Mouse (Mus musculus): ENCODE results near the gene Cecr2.
"Not testable (repeated sequence)": the region's sequence is repeated elsewhere in the genome, so short reads cannot be mapped to it uniquely, and the experiment has no call there.

The Cecr2 gene

DNA sequence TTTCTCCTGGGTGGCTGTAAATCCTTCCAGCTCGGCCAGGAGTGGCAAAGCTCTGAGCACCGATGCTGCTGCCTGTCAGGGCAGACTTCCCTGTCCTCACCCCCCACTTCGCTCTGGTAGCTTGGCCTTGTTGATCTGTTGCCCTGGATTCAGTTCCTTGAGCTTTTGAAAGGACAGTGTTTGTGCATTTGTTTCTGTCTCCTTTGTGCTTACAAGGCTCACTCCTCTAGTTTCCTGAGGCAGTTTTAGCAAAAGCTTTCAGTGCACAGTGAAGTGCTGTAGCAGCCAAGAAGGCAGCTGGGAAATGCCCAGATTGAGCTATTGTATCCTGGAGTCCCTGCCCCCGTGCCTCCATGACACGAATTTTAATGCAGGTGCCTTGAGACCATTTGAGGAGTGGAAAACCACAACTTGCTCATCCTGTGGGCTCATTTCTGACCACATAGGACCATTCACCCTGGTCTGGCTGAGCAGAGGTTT, 107.0 kb downstream of the Cecr2 start, which contains the start of gene Slc25a18:
Gene Slc25a18, plus strand, starts transcription at position 430 of the 480 bp plus-strand sequence.
- no peak for DNase-seq (ENCODE audit: low spot score)

DNA sequence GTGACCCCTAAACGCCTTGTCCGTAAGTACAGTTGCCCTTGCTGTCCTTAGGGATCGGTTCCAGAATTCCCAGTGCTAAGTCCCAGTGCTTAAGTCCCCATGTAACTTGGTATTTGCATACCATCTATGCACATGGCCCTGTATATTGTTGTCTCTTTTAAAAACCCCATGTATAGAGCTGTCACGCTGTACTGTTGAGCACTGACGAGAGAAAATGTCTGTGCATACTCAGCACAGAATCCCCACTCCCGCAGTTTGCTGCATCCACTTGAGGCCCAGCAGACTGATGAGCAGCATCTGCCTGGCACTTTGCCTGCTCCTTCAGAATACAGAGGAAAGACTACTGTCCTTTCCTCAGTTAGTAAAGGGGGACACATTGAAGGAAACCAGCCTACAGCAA, 107.6 kb downstream of the Cecr2 start:
- no peak for DNase-seq (ENCODE audit: low spot score)

DNA sequence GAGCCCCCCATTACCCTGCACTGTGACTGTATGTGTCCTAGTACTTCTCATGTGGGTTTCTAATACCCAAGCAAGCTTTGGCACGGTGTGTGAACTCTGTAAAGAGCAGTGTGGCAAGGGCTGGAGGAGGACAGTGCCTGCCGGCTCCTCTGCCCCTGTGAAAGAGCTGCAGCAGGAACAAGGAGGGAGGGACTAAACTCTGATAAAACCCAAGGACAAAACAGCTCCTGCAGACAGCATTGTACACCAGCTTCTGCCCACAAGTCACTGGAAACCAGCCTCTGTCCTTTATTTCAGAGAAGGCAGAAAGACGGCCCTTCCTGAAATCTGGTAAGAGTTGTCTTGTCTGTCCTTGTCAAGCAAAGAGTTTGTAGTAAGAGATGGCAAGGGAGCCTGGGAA, 110.1 kb downstream of the Cecr2 start:
- no peak for DNase-seq (ENCODE audit: low spot score)

DNA sequence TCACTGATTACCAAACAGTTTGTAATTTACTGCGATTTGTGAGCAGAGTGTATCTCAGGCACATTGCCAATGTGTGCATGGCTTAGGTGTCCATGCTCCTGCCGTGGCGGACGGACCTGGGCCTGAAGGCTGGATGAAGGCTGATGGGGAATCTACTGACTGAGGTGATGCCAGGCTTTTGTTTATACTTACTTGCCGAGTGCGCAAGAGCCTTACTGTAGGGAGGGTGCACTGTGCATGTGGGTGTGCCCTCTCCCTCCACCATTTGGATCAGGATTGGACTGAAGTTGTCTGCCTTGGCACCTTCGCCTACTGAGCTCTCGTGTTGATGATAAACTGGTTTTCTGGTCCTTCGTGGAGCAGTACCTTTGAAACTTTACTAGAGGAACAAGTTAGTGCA, 111.4 kb downstream of the Cecr2 start:
- DNase-seq (ENCODE audit: low spot score), result no peak

DNA sequence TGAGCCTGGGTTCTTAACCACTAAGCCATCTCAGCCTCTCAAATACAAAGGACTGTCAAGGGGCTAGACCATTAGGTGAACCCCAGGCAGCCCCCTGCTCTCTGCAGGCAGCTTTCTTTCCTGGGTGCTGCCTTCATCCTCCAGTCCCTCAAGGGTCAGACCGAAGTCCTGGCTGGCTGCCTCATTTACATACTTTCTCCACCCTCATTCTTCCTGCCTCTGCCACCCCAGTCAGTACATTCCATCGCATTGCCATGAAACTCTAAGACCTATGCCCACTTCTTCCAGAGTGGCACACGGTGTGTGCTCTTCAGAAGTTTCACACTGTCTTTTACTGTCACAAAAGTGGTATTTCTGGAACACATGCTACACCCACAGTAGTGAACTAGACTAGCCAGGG, 112.1 kb downstream of the Cecr2 start:
- no peak for DNase-seq (ENCODE audit: low spot score)

DNA sequence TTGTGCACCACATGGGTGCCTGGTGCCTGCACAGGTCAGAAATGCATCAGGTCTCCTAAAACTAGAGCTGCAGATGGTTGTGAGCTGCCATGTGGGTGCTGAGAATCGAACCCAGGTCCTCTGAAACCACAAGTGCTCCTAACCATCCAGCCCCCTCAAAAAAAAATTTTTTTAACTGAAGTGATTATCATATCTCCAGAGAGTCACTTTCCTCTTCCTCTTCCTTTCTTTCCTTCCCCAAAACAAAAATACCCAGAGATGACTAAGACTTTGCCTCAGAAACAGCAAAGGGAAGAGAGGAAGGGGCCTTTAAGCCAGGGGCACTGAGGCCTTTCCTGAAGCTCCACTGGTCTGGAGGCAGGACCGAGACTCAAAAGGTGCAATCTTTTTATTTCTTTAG, 116.8 kb downstream of the Cecr2 start:
- no peak for DNase-seq (ENCODE audit: low spot score)

DNA sequence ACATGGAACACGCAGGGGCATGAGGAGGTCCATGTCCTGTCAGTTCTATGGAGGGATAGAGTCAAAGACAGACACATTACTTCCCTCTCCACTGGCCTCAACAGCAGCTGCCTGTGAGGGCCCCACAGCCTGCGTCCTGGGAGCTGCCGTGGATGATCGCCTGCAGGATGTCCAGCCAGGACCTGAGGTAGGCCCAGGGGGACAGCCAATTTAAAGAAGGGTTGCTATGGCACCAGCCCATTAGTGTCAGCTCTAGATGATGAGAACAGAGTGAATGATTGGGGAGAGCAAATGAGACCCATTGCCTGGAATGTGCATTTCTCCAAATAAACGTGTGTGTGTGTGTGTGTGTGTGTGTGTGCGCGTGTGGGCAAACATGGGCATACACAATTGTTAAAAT, 118.2 kb downstream of the Cecr2 start:
- no peak for DNase-seq (ENCODE audit: low spot score)

DNA sequence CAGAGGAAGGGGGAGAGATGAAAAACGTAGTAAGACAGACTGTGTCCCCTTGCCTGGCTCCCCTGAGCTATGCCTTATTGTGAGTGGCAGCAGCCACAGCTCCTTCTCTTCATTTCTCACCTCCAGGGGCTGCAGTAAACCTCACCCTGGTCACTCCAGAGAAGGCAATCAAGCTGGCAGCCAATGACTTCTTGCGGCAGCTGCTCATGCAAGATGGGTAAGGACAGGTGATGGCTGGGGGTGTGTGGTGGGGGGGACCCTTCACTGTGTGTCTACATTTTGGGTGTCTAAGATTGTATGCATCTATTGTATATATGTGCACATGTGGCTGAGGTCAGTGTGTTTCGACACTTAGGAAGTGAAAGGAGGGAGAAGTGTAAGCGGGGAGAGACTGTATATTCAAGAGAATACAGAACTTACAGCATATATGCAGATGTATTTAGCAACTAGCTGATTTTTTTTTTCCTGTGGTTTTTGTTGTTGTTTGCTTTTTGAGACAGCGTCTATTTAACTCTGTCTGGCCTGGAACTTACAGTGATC, 122.0 kb downstream of the Cecr2 start:
- no peak for DNase-seq (ENCODE audit: low spot score)

DNA sequence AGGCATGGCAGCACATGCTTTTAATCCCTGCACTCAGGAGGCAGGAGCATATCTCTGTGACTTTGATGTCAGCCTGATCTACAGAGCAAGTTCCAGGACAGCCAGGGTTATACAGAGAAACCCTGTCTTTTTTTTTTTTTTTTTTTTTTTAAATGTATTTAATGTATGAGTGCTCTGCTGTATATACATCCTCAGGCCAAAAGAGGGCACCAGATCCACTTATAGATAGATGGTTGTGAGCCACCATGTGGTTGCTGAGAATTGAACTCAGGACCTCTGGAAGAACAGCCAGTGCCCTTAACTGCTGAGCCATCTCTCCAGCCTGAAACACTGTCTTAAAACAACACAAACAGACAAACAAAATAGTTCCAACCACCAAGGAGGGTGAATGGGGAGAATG, 122.7 kb downstream of the Cecr2 start:
- no peak for DNase-seq (ENCODE audit: low spot score)

DNA sequence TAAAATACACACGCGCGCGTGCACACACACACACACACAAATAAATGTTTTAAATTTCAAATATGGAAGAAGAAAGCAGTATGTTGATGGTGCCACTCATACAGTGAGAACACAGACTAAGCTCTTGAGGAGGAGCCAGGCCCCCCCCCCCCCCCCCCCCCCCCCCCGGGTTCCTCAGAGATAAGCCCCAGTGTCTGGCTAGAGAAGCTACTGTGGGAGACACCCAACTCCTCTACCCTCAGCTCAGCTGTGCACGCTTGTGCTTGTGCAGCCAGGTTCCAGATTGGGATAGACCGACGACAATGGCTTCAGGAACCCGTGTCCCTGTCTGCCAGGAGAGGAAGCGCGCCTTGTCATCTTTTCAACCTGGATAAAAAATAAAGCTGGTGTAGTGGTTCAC, 124.0 kb downstream of the Cecr2 start:
- DNase-seq (ENCODE audit: low spot score), result no peak

DNA sequence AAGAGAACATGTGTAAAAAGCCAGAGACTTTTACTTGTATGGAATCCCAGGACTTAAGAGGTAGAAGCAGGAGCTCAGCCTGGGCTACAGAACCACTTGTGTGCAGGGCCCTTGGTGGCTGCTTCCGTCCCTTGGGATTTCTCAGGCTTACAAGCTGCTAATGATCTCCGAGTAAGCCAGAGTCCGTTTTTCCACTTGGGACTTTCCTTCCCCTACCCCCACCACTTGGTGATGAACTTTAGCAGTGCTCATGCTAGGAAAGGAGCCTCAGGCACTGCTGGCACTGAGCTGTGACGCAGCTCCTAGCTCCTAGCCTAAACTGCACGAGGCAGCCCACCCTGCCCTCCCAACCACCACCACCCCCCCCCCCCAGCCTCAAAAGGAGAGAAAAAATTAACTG, 124.5 kb downstream of the Cecr2 start:
- DNase-seq (ENCODE audit: low spot score), result no peak

DNA sequence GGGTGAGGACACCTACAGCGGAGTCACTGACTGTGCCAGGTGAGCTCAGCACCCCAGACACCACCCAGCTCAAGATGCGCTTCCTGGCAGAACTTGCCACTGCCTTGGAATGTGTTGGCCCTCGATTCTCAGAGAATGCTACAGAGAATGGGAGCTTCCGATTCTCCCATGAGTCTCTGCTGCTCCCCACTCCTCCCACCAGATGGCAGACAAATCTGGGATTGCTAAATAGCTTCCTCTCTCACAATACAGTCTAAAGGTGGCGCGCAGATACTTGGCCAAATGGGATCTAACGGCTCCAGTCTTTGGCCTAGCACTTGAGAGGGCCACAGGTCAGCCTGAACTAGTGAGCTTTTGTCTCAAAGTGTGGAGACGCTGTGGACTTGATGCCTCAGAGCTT, 126.8 kb downstream of the Cecr2 start:
- DNase-seq (ENCODE audit: low spot score), result no peak

DNA sequence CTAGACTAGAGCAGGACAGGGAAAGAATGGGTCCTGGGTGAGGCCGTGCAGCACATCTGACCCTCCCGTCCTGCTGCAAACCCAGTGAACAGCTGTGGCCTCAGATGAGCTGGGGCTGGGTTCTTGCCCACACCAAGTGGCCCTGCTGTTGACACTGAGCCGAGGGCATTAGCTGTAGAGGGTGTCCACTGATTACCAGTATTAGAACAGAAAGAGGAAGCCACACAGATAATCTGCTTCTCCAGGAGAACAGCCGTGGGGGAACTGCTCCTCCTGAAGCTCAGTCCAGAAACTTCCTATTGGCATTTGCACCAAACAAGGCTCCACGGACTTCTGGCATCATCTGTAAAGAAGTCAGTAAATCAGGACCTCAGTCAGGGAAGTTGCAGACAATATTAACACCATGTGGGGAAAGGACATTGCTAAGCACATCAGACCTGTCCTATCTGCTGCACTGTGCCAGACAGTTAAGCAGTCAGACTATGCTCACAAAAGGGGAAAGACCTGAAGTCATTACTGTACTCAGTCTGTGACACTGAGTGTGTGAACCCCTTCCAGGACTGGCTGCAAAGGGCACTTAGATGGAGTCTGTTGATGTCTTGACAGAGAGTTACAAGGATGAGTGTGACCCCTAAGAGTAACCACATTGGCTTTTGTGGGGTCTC, 129.4 kb downstream of the Cecr2 start:
- DNase-seq (ENCODE audit: low spot score), result no peak

DNA sequence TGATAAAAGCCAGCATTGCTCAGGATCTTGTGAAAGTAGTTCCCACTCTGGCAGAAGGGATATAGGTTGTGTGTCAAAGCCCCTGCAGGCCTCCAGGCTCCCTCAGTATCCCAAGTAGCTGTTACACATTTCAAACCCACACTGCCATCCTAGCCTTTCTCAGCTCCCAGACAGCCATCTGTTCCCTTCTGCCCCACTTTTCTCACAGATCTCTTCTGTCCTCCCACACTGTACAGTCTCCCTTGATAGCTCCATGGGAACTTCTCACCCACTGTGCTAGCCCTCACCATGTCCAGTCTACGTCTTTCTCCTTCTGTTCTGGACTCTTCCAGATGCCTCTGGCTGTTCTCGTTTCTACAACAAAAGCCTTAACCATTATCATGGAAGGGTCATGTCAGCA, 129.9 kb downstream of the Cecr2 start:
- no peak for DNase-seq (ENCODE audit: low spot score)

DNA sequence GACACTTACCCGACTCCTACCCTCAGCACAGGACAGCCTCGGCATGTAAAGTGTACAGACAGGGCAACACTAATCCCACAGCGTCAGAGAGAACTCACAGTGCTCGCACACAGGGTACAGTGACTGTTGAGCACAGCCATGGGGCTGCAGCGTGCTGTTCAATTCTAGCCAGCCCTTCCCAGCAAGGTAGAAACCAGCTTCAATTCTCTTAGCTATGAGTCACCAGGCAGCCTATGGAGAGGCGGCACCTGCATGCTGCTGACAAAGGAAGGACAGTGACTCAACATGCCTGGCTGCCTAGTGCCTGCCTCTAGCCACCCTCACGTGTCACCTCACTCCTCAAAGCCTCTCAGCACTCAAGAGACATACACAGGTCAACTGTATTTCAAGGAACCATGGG, 131.8 kb downstream of the Cecr2 start:
- no peak for DNase-seq (ENCODE audit: low spot score)

DNA sequence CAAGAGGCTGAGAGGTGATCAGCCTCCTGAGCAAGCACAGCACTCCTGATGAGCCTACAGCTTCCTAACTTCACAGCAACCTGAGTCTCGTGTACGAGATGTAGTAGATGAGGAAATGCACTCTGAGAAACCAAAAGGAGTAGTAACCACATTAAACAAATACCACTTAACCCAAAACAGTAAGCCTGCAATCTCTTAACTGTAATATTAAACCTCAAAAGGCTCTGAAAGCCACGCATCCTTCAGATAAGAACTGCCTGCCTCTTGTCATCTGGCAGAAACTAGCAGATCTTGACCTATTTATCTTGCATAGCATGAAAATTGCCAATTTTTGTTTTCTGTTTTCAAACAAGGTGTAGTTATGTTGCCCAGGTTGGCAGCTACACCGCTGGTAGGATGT, 132.7 kb downstream of the Cecr2 start:
- no peak for DNase-seq (ENCODE audit: low spot score)

DNA sequence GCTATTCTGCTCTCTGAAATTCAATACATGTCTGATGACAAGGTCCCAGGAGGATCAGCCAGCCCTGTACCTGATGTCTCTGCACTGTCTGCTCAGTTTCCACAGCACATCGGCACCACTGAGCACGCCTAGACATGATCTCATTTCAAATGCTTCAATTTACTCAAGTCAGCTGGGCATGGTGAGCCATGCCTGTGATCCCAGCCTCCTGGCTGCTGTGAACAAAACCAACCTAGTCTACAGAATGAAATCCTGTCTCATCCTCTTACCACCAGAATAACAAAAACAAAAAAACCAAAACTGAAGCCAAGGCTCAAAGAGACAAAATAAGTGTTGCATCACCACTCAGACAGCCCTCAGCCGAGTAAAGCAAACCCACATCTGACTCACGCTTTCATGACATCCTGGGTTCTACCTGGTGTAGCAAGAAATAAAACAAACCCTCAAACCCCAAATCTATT, 133.4 kb downstream of the Cecr2 start:
- DNase-seq (ENCODE audit: low spot score), result no peak

DNA sequence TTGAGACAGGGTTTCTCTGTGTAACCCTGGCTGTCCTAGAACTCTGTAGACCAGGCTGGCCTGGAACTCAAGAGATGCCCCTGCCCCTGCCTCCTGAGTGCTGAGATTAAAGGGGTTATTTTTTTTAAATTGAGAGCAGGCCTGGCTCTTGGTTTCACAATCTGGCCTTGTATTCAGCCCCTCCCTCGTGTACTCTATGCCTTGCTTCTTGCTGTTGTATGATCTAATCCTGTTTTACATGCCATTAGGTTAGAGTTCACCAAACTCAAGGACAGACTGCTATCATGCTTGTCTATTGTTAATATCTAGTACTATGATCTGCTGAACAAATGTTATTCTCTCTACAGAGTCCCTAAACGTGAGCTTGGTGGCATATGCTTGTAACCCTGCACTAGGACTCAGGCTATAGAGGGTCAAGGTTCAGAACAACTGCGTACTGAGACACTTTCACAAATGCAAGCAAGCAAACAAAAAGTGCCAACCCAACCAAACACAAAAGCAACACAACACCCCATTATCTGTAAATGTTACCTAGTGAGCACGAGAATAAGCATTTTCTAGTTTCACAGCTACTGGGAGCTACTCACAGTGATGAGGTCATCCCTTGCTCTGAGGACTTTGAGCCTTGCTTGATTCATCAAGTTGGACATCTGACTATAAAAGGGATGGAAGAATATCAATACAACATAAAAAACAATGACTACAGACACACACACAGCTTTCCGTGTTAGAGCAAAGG, 141.0 kb downstream of the Cecr2 start:
- no peak for DNase-seq (ENCODE audit: low spot score)

DNA sequence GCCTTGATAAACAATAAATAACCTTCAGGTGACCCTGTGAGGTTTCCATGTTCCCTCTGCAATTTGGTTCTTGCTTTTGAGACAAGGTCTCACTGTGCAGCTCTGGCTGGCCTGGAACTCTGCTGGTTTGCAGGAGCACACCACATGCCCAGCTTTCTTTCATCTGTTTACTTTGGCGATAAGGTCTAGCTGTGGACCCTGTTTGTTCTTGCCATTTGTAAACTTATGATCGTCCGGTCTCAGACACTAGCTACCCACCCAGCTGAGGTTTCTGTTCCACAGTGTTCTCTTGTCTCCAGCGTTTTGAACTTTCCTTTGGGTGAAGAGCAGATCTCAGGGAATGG, 141.5 kb downstream of the Cecr2 start:
- DNase-seq (ENCODE audit: low spot score), result no peak

DNA sequence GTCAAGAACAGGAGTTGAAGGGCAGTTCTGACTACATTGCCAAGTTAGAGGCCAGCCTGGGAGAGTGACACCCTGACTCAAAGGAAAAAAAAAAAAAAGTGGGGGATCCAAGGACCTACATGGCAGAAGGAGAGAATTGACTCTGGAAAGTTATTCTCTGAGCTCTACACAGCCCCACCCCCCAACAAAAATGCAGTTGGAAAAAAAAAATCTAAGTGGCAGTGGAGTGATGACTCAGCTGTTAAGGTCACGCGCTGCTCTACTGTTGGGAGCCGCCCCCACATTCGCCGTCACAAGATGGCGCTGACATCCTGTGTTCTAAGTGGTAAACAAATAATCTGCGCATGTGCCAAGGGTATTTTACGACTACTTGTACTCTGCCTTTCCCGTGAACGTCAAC, 145.8 kb downstream of the Cecr2 start:
- DNase-seq (ENCODE audit: low spot score), result not testable (repeated sequence)

DNA sequence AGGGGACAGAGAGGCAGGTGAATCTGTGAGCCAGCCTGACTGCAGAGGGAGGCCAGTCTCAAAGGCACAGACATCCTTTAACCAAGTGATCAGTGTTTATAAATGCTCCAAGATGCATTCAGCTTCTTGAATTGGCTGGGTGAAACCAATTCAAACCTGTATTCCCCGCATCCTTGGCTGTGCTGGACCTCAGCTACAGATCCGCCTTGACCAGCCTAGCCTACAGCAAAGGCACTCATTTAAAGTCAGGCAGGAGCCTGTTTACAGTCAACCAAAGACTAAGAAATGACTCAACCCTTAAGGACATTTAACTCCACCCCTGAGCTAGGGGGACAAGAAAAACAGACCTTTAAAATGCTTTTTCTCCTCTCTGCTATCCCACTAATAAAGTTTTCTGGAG, 153.1 kb downstream of the Cecr2 start:
- no peak for DNase-seq (ENCODE audit: low spot score)

DNA sequence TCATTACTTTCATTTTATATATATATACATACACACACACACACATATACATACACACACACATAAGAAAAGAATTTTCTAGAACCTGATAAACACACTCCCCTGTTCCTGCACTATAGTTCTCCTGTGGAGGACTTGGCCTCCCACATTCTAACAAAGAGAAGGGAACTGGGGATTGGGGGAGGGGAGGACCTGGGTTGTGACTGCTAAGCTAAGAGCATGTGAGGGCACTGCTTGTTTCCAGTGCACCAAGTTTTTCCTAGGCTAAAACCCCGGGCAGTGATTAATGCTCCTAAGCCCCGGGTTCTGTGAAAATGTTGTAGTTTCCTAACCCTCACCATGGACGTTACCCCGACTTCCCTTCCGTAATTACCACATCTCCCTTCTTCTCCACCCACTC, 154.0 kb downstream of the Cecr2 start:
- no peak for DNase-seq (ENCODE audit: low spot score)

Measured in testis, postnatal 10 days (tissue).